Mouse (Mus musculus): Measurements from ENCODE around the gene Hoxa3. TPM values are rescaled to one million over a fixed set of nuclear protein-coding genes. Genes with fewer than 3 reads are reported as not detected.

Hoxa3 gene
- 0.29 TPM in 1 of 3 replicates, not detected in the others for total RNA-seq (2017)

- no peak for ATAC-seq (replicated peaks; ENCODE audit: insufficient number of reproducible peaks, low FRiP score, low TSS enrichment, poor library complexity, severe bottlenecking)
These were observed at the start of gene Hoxa3, which contains the start of gene Gm28308 for GRCm38 (mm10) chr6:52213119-52213986. Gene Hoxa3 (minus strand): TSS chr6:52213336. Gene Gm28308 (minus strand): TSS chr6:52213339.

GRCm38 (mm10) chr6:52262463-52263320 is 49.6 kb upstream of the Hoxa3 start:
- no peak for ATAC-seq (replicated peaks; ENCODE audit: insufficient number of reproducible peaks, low FRiP score, low TSS enrichment, poor library complexity, severe bottlenecking)

- no peak for ATAC-seq (replicated peaks; ENCODE audit: insufficient number of reproducible peaks, low FRiP score, low TSS enrichment, poor library complexity, severe bottlenecking)
These were observed 48.8 kb upstream of the Hoxa3 start for GRCm38 (mm10) chr6:52261751-52262462.

GRCm38 (mm10) chr6:52260654-52261575 is 47.8 kb upstream of the Hoxa3 start, which contains the start of gene Hoxa13:
Gene Hoxa13 (minus strand): TSS chr6:52260880.
- no peak for ATAC-seq (replicated peaks; ENCODE audit: insufficient number of reproducible peaks, low FRiP score, low TSS enrichment, poor library complexity, severe bottlenecking)

- no peak for ATAC-seq (replicated peaks; ENCODE audit: insufficient number of reproducible peaks, low FRiP score, low TSS enrichment, poor library complexity, severe bottlenecking)
These were observed 46.7 kb upstream of the Hoxa3 start for GRCm38 (mm10) chr6:52259811-52260261.

GRCm38 (mm10) chr6:52259081-52259790 is 46.1 kb upstream of the Hoxa3 start:
- no peak for ATAC-seq (replicated peaks; ENCODE audit: insufficient number of reproducible peaks, low FRiP score, low TSS enrichment, poor library complexity, severe bottlenecking)

GRCm38 (mm10) chr6:52256956-52257355 is 43.8 kb upstream of the Hoxa3 start:
- no peak; the same call in 1 of the 2 replicates for ATAC-seq (replicated peaks; ENCODE audit: insufficient number of reproducible peaks, low FRiP score, low TSS enrichment, poor library complexity, severe bottlenecking)

- ATAC-seq (replicated peaks; ENCODE audit: insufficient number of reproducible peaks, low FRiP score, low TSS enrichment, poor library complexity, severe bottlenecking): no peak
These were observed 40.7 kb upstream of the Hoxa3 start for GRCm38 (mm10) chr6:52253511-52254500.

- ATAC-seq (replicated peaks; ENCODE audit: insufficient number of reproducible peaks, low FRiP score, low TSS enrichment, poor library complexity, severe bottlenecking): no peak
These were observed 39.7 kb upstream of the Hoxa3 start for GRCm38 (mm10) chr6:52252775-52253376.

- ATAC-seq (replicated peaks; ENCODE audit: insufficient number of reproducible peaks, low FRiP score, low TSS enrichment, poor library complexity, severe bottlenecking): no peak
These were observed 39.1 kb upstream of the Hoxa3 start for GRCm38 (mm10) chr6:52252016-52252774.

- ATAC-seq (replicated peaks; ENCODE audit: insufficient number of reproducible peaks, low FRiP score, low TSS enrichment, poor library complexity, severe bottlenecking): no peak
These were observed 38.2 kb upstream of the Hoxa3 start for GRCm38 (mm10) chr6:52251177-52251879.

GRCm38 (mm10) chr6:52249826-52250225 is 36.7 kb upstream of the Hoxa3 start:
- ATAC-seq (replicated peaks; ENCODE audit: insufficient number of reproducible peaks, low FRiP score, low TSS enrichment, poor library complexity, severe bottlenecking): no peak

- ATAC-seq (replicated peaks; ENCODE audit: insufficient number of reproducible peaks, low FRiP score, low TSS enrichment, poor library complexity, severe bottlenecking): no peak
These were observed 36.2 kb upstream of the Hoxa3 start for GRCm38 (mm10) chr6:52249415-52249738.

- no peak for ATAC-seq (replicated peaks; ENCODE audit: insufficient number of reproducible peaks, low FRiP score, low TSS enrichment, poor library complexity, severe bottlenecking)
These were observed 35.7 kb upstream of the Hoxa3 start for GRCm38 (mm10) chr6:52248638-52249414.

Data from monocyte, adult 5-6 weeks (primary cell).